Mouse (Mus musculus): Measurements from ENCODE around the gene Ubp1. TPM values are rescaled to one million over a fixed set of nuclear protein-coding genes. Genes with fewer than 3 reads are reported as not detected.

Gene Ubp1
- polyA plus RNA-seq, 1 experiment from 2014 or later: 41.4 TPM

GRCm38 (mm10) chr9:113990547-113991248, 60.0 kb downstream of the Ubp1 start:
- Histone ChIP-seq H3K4me3 (peak overlapping the region; percentile 22), H3K27ac (no peak overlapping the region), H3K27me3 (no peaks in the 10 kb centered on the region), H3K4me2 (replicated peaks) (peak overlapping the region; percentile 60), H3K9ac (peak overlapping the region; percentile 32), H3K9me3 (no peaks in the 10 kb centered on the region), H3K4me1 (peaks cover 4% of the 10 kb centered on the region; the same call in 1 of the 2 replicates), H3K36me3 (no peaks in the 10 kb centered on the region)
- WGBS: 21% methylated on average over 18 of the region's 18 CpGs
- ATAC-seq (ENCODE audit: low FRiP score, low read depth): peak; percentile 89

DNA sequence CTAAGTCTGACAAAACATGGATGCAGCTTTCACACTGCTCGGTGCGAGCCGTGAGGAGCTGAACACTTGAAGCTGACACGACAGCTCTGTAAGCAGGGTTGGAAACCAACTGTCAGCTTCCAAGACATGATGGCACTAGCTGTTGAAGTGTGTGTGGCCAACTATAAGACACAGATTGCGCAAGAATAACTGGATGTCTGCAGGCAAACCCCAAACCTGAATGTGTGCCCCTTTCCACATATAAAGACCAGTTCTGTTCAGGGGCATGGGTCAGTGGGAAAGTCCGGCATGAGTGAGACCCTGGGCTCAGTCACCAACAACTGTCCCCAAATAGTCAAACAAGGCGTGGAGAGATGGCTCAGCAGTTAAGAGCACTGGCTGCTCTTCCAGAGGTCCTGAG, 62.1 kb downstream of the Ubp1 start:
- Histone ChIP-seq H3K9ac (no peak overlapping the region), H3K36me3 (no peaks in the 10 kb centered on the region), H3K9me3 (no peaks in the 10 kb centered on the region), H3K27ac (no peak overlapping the region), H3K4me2 (replicated peaks) (no peak overlapping the region), H3K27me3 (no peaks in the 10 kb centered on the region), H3K4me3 (no peak overlapping the region), H3K4me1 (peaks cover 4% of the 10 kb centered on the region; the same call in 1 of the 2 replicates)
- WGBS: 91% methylated on average over 7 of the region's 7 CpGs
- no peak for ATAC-seq (ENCODE audit: low FRiP score, low read depth)

DNA sequence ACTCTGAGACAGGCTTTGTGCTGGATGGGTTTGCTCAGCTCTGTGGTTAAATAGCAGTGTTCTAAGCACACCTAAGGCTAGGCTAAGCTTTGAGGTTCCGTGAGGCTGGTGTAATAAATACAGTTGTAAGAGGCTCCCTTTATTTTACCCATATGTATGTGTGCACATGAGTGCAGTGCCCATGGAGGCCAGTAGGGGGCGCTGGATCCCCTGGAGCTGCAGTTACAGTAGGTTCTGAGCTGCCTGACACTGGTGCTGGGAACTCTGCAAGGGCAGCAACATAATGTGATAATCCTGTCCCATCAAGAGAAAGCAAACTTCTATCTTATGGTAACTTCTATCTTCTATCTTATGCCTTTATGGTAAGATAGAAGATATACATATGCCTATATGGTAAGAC, 67.6 kb downstream of the Ubp1 start:
- no peak for ATAC-seq (ENCODE audit: low FRiP score, low read depth)
- Histone ChIP-seq H3K27me3 (no peaks in the 10 kb centered on the region), H3K4me2 (replicated peaks) (no peak overlapping the region), H3K9ac (no peak overlapping the region), H3K4me3 (no peak overlapping the region), H3K4me1 (no peaks in the 10 kb centered on the region), H3K36me3 (peaks cover 9% of the 10 kb centered on the region), H3K27ac (no peak overlapping the region), H3K9me3 (0 out of 2 replicates have a peak, but pooled peaks cover 4% of the 10 kb centered on the region)
- 58% methylated on average over 2 of the region's 2 CpGs for WGBS

GRCm38 (mm10) chr9:114006801-114007200, 76.1 kb downstream of the Ubp1 start:
- Histone ChIP-seq H3K36me3 (peaks cover 4% of the 10 kb centered on the region; the same call in 1 of the 2 replicates), H3K9me3 (0 out of 2 replicates have a peak, but pooled peaks cover 4% of the 10 kb centered on the region), H3K27me3 (no peaks in the 10 kb centered on the region), H3K4me3 (no peak overlapping the region), H3K4me1 (peaks cover 3% of the 10 kb centered on the region; the same call in 1 of the 2 replicates), H3K9ac (no peak overlapping the region), H3K4me2 (replicated peaks) (no peak overlapping the region), H3K27ac (no peak overlapping the region)
- 71% methylated on average over 9 of the region's 9 CpGs for WGBS
- no peak for ATAC-seq (ENCODE audit: low FRiP score, low read depth)

GRCm38 (mm10) chr9:114007850-114008350, 77.2 kb downstream of the Ubp1 start:
- no peak for ATAC-seq (ENCODE audit: low FRiP score, low read depth)
- no peak overlapping the region for H3K4me3 ChIP-seq
- peaks cover 3% of the 10 kb centered on the region; the same call in 1 of the 2 replicates for H3K4me1 ChIP-seq
- no peaks in the 10 kb centered on the region; the same call in 1 of the 2 replicates for H3K36me3 ChIP-seq
- 92% methylated on average over 9 of the region's 9 CpGs for WGBS
- no peak overlapping the region for H3K9ac ChIP-seq
- no peak overlapping the region for H3K27ac ChIP-seq
- no peaks in the 10 kb centered on the region for H3K27me3 ChIP-seq
- no peak overlapping the region for H3K4me2 ChIP-seq (replicated peaks)
- no peaks in the 10 kb centered on the region for H3K9me3 ChIP-seq

- Histone ChIP-seq H3K27ac (no peak overlapping the region), H3K36me3 (no peaks in the 10 kb centered on the region), H3K9ac (no peak overlapping the region), H3K4me1 (peaks cover 3% of the 10 kb centered on the region; the same call in 1 of the 2 replicates), H3K4me3 (no peak overlapping the region), H3K4me2 (replicated peaks) (no peak overlapping the region), H3K27me3 (no peaks in the 10 kb centered on the region), H3K9me3 (no peaks in the 10 kb centered on the region)
- 48% methylated on average over 5 of the region's 5 CpGs for WGBS
- no peak for ATAC-seq (ENCODE audit: low FRiP score, low read depth)
Observed at GRCm38 (mm10) chr9:114009526-114009925, 78.8 kb downstream of the Ubp1 start.

DNA sequence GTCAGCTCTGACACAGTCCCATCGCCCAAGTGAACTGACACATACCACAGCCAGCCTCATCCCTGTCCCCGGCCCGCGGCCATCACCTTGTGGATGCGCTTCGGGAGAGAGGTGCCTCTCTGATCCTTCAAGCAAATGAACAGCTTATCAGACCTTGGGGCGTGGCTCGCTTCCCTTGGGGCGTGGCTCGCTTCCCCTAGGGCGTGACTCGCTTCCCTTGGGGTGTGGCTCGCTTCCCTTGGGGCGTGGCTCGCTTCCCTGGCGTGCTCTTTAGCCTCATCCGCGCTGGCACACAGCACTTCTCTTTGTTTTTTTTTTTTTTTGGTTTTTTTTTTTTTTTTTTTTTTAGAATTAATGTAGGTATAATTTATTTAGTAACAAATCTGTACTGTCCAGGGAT, 80.5 kb downstream of the Ubp1 start:
- Histone ChIP-seq H3K4me2 (replicated peaks) (no peak overlapping the region), H3K36me3 (no peaks in the 10 kb centered on the region), H3K4me3 (no peak overlapping the region), H3K27me3 (no peaks in the 10 kb centered on the region), H3K27ac (no peak overlapping the region), H3K4me1 (no peaks in the 10 kb centered on the region), H3K9ac (no peak overlapping the region), H3K9me3 (no peaks in the 10 kb centered on the region)
- ATAC-seq (ENCODE audit: low FRiP score, low read depth): no peak
- 67% methylated on average over 18 of the region's 18 CpGs for WGBS

GRCm38 (mm10) chr9:114014034-114014433, 83.3 kb downstream of the Ubp1 start:
- Histone ChIP-seq H3K27ac (no peak overlapping the region), H3K4me3 (no peak overlapping the region), H3K9ac (no peak overlapping the region), H3K4me2 (replicated peaks) (no peak overlapping the region), H3K9me3 (0 out of 2 replicates have a peak, but pooled peaks cover 2% of the 10 kb centered on the region), H3K27me3 (no peaks in the 10 kb centered on the region), H3K4me1 (no peaks in the 10 kb centered on the region), H3K36me3 (no peaks in the 10 kb centered on the region)
- no peak for ATAC-seq (ENCODE audit: low FRiP score, low read depth)
- 83% methylated on average over 1 of the region's 1 CpGs for WGBS

DNA sequence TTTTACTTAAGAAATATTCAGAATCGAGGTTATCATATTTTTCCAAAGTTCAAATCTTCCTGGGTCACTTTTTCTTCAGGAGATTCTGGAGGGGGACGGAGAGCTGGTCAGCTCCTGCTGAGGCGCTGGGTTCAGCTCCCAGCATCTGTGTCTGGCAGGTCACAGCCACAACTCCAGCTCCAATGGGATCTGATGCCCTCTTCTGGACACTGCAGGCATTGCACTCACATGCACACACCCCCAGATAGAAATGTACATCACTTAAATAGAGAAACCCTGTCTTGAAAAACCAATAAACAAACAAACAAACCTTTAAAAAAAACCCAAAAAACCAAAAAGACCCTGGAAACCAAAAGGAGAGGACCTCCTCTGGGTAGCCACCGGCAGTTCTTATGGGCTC, 85.0 kb downstream of the Ubp1 start:
- H3K4me3 ChIP-seq: no peak overlapping the region
- 0 out of 2 replicates have a peak, but pooled peaks cover 2% of the 10 kb centered on the region for H3K9me3 ChIP-seq
- no peak overlapping the region for H3K9ac ChIP-seq

GRCm38 (mm10) chr9:114016402-114016801, 85.7 kb downstream of the Ubp1 start:
- no peak overlapping the region for H3K27ac ChIP-seq
- 0 out of 2 replicates have a peak, but pooled peaks cover 2% of the 10 kb centered on the region for H3K9me3 ChIP-seq
- no peaks in the 10 kb centered on the region for H3K27me3 ChIP-seq
- H3K4me1 ChIP-seq: no peaks in the 10 kb centered on the region
- H3K4me3 ChIP-seq: no peak overlapping the region
- no peaks in the 10 kb centered on the region for H3K36me3 ChIP-seq
- WGBS: 70% methylated on average over 4 of the region's 4 CpGs
- no peak overlapping the region for H3K9ac ChIP-seq
- no peak for ATAC-seq (ENCODE audit: low FRiP score, low read depth)
- H3K4me2 ChIP-seq (replicated peaks): no peak overlapping the region

More for the DNA sequence above, 85.0 kb downstream of the Ubp1 start:
- no peak overlapping the region for H3K27ac ChIP-seq
- no peak for ATAC-seq (ENCODE audit: low FRiP score, low read depth)
- H3K4me1 ChIP-seq: no peaks in the 10 kb centered on the region
- H3K27me3 ChIP-seq: no peaks in the 10 kb centered on the region
- H3K4me2 ChIP-seq (replicated peaks): no peak overlapping the region
- 84% methylated on average over 4 of the region's 4 CpGs for WGBS
- no peaks in the 10 kb centered on the region for H3K36me3 ChIP-seq

GRCm38 (mm10) chr9:114019012-114019762, 88.5 kb downstream of the Ubp1 start:
- peaks cover 22% of the 10 kb centered on the region for H3K27me3 ChIP-seq
- ATAC-seq (ENCODE audit: low FRiP score, low read depth): no peak
- no peaks in the 10 kb centered on the region for H3K4me1 ChIP-seq
- H3K9ac ChIP-seq: no peak overlapping the region
- no peak overlapping the region for H3K4me3 ChIP-seq
- 0 out of 2 replicates have a peak, but pooled peaks cover 2% of the 10 kb centered on the region for H3K9me3 ChIP-seq
- 85% methylated on average over 7 of the region's 7 CpGs for WGBS
- H3K4me2 ChIP-seq (replicated peaks): no peak overlapping the region
- no peaks in the 10 kb centered on the region for H3K36me3 ChIP-seq
- no peak overlapping the region for H3K27ac ChIP-seq

- 43% methylated on average over 4 of the region's 4 CpGs for WGBS
- no peak overlapping the region for H3K27ac ChIP-seq
- no peaks in the 10 kb centered on the region for H3K36me3 ChIP-seq
- H3K4me3 ChIP-seq: no peak overlapping the region
- peaks cover 45% of the 10 kb centered on the region for H3K27me3 ChIP-seq
- H3K9ac ChIP-seq: no peak overlapping the region
- ATAC-seq (ENCODE audit: low FRiP score, low read depth): no peak
- peaks cover 14% of the 10 kb centered on the region for H3K4me1 ChIP-seq
- H3K9me3 ChIP-seq: 0 out of 2 replicates have a peak, but pooled peaks cover 2% of the 10 kb centered on the region
- H3K4me2 ChIP-seq (replicated peaks): no peak overlapping the region
Observed at GRCm38 (mm10) chr9:114022141-114022540, 91.4 kb downstream of the Ubp1 start.
